Mouse (Mus musculus) adrenal gland, adult (tissue): ENCODE data around the gene Ppp1r12b.

ENCODE experiments used
- DNase-seq, 2 experiments: peaks; one replicate each; pipeline ENCODE4 v3.0.0; 2022 to 2023; ENCODE audit warnings: low spot score in 1 of 2; ENCODE audit not compliant: inconsistent age in 2 of 2

The Ppp1r12b gene

GRCm38 (mm10) chr1:134733659-134734058, 222.1 kb downstream of the Ppp1r12b start:
- no peak for DNase-seq

DNA sequence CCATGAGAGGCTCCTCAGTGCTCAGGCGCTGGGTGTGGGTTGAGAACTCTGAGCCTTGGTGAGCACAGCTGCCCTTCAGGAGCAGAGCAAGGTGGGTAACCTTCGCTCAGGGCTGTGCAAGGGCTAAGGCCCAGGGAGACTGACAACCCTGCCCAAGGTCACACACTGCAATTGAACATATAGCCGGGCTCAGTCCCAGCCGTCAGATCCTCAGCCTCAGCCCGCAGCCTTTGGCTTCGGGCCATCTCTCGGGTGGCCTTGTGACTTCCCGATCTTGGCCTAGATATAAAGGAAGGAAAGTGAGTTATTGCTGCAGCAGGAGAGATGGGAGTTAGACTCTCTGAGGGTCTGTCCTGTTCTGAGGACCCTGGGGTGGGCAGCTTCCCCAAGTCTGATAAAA, 228.5 kb downstream of the Ppp1r12b start:
- DNase-seq, result peak; percentile 85 to 91

GRCm38 (mm10) chr1:134726480-134726879, 229.3 kb downstream of the Ppp1r12b start:
- DNase-seq, result no peak

GRCm38 (mm10) chr1:134725276-134725675, 230.5 kb downstream of the Ppp1r12b start:
- peak; percentile 66 to 83 for DNase-seq

GRCm38 (mm10) chr1:134722891-134723290, 232.9 kb downstream of the Ppp1r12b start:
- DNase-seq, result no peak

- no peak for DNase-seq
These were observed 234.3 kb downstream of the Ppp1r12b start for GRCm38 (mm10) chr1:134721486-134721885.

DNA sequence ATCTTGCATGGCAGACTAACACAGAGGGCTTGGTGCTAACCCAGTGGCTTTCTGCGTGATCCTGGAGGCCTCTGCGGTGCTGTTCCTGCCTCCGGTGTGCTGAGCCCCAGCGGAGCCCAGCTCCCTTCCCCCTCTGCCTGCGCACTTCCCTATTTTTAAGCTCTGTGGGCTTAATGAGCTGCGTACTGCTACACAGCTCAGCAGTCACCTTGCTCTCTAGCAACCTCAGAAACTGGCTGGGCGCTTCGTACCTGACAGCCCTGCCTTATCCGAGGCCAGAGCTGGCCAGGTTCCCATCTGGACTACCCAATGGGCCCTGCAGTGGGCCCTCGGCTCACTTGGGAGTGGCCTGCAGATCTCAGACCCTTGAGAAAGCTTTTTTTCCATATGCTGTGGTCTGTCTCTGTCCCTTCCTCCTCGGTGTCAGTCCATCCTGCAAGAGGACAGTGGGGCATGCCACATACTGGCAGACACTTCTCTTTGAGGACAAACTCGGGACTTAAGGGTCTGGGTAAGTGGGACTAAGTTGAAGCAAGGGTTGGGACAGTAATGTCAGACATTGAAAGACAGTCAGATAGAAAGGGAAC, 235.9 kb downstream of the Ppp1r12b start:
- no peak for DNase-seq

DNA sequence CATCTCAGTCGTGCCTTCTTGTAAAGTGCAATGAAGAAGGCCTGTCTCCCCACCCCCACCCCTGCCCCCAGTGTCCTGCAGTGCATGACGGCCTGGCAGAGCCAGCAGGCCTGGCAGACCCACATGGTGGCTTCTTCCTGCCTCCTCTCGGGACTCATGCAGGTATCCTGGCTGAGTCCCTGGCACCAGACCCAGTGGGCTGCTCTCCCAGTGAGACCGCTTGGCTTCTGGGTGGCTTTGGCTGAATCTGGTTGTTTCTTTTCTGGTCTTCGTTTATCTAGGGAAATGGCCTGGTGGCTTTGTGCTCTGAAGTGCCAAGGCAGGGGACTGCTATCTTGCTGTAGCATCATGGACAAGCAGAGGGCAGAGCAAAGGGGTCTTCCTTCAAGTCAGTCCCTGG, 240.7 kb downstream of the Ppp1r12b start:
- DNase-seq, result no peak

DNA sequence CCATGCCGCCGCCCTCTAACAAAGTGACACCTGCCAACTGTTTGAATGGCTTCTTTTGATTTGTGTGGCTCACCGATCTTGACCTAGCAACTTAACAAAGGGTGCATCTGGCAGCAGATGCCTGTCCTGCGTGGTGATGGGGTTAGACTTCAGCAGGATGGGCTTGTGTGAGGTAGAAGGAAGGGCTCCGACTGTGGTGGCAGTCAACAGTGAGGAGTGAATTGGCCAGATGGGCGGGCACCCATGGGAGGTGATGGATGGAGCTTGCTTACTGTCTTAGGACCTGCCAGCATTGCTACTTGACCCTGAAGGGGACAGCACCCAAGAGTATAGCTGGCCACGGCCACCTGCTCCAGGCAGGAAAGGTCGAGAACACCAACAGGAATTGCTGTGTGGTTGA, 241.6 kb downstream of the Ppp1r12b start:
- DNase-seq, result no peak

DNA sequence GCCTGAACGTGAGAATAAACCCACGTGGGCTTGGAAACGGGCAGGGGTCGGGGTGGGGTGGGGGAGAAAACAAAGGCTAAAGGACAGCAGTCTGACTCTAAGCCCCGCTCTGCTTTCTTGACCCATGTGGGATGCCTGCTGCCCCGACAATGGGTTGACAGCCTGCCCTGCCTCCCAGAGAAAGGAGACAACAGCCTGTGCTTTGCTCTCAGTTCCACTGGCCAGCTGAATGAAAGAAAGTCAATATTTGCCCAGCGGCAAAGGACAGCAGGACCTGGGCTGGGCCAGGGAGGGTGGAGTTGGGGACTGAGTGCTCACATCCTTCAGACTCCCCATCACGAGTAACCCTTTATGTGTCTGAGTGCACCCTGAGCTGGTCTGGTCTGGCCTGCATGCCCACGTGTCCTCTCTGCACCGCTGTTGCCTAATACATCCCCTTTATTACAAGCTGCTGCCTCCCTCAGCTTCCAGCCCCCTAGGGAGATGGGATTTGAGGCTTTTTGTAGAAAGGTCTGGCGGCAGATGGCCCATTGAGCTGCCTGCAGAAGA, 242.2 kb downstream of the Ppp1r12b start:
- no peak for DNase-seq

DNA sequence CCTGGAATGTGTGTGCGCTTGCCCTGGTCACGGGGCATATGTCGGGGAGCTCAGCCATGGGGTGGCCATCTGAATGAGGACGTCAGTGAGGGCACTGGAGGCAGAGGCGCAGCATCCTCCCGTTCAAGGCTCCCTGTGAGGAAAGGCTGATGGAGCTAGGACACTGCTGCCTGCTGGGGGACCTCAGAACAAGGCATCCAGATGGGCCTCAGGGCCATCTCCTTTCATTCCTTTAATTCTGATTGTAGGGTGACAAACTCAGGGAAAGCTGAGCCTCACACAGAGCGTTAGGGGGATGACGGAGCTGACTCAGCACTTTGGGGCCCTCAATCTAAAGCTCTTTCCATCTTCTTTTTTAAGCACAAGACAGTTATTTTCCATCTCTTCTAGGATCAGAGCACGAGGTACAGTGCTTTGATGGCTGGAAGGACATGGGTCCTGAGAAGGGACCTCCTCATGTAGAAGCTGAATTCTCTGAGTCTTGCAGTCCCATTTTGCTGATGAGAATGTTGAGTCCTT, 242.9 kb downstream of the Ppp1r12b start:
- no peak for DNase-seq

DNA sequence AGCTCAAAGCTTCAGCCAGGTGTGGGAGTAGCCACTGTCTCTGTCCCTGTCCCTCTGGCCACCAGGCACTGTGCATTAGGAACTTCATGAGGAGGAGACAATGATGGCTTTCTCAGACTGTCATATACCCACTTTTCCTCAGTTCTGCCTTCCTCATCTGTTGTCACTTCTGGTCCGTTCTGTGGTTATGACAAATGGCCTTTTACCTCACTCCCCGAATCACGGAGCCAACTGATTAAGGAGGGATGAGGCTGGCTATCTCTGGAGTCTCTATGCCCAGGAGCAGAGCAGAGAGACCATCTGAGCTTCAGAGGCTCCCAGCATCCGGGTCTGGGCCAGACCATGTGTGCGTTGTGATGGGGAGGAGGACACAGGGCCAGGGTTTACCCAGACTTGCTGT, 244.1 kb downstream of the Ppp1r12b start:
- no peak for DNase-seq

DNA sequence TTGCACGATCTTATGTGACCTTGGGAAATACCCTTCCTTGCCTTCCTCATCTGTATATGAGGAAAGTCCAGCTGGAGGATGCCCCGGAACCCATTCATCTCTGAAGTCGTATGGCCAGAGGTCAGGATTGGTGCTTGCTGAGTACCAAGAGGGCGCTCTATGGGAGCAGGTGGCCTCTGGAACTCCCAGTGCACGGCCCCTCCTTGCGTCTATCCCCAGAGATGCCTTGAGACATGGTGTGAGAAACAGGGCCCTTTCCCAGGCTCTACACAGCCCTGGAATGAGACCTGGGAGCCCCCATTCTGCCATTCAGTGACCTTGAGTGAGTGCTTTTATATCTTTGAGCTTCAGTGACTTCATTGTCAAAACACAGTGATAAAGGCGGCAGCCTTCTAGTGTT, 244.7 kb downstream of the Ppp1r12b start:
- no peak for DNase-seq

- no peak for DNase-seq
These were observed 246.1 kb downstream of the Ppp1r12b start for GRCm38 (mm10) chr1:134709411-134710306.

DNA sequence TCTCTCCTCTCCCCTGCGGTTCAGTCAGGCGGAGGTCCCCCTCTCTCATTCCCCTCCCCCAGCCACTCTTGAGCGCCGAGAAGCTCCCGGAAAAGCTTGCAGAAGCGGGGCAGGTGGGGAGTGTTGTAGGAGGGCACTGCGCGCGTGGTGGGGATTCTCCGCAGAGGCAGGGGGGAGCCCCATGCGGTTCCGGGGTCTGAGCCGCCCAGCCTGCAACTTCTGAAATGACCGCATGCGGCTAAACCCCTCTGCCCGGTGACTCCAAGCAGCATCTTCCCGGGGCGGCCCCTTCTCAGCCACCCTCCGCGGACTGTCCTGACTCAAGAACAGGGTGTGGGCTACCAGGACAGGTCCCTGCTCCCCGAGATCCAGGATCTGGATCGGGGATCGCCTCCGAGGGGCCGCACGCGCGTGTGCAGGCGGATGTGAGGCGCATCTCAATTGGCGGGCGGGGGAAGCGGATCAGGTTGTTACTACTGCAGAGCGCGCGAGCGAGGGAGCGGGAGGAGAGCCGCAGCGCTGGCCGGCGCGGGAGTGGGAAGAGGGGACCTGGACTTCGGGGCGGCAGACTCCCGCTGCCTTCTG, 246.8 kb downstream of the Ppp1r12b start:
- peak in 1 of 2 experiments; percentile 44 for DNase-seq

GRCm38 (mm10) chr1:134708274-134708673, 247.5 kb downstream of the Ppp1r12b start:
- no peak for DNase-seq

DNA sequence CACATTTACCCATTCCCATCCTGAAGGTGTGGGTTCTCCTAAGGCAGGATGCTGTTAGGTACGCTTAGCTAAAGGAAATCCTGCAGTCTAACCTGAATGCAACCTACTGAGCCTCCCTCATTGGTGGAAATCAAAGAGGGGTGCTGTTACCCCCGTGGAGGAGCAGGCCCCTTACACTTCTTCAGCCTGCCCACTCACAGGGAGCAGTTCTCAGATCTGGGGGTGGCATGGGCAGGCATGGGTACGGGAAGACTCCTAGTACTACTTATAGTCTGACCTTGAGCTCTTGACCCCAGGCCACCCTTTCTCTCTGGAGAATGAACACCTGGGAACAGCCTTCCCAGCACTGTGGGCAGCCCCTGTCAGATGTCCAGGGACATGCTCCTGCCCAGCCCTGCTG, 248.2 kb downstream of the Ppp1r12b start:
- DNase-seq, result no peak

DNA sequence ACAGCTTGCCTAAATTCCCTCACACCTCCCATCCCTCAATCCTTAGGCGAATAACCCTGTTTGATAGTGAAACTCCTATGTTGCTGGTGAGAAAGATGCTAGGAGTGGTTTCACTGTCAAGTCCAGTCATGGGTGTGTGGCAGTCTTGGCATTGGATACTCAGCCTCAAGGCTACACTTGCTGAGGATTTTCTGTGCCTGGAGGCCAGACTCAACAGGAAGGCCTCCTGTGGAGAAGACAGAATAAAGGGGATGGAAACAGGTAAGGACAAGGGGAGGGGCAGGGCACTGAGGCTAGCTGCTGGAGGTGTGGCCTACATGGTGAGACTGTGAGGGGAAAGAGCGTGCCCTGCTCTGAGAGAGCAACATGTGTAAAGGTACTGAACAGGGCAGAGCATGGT, 249.2 kb downstream of the Ppp1r12b start:
- no peak for DNase-seq
